Mouse (Mus musculus) kidney, postnatal 36 days (tissue): ENCODE data around the gene Zp1.

Experiments used
- DNase-seq, 2 experiments: peaks; one replicate each; pipeline ENCODE4 v3.0.0; 2021 to 2022; ENCODE audit warnings: mixed read lengths in 2 of 2

The Zp1 gene

DNA sequence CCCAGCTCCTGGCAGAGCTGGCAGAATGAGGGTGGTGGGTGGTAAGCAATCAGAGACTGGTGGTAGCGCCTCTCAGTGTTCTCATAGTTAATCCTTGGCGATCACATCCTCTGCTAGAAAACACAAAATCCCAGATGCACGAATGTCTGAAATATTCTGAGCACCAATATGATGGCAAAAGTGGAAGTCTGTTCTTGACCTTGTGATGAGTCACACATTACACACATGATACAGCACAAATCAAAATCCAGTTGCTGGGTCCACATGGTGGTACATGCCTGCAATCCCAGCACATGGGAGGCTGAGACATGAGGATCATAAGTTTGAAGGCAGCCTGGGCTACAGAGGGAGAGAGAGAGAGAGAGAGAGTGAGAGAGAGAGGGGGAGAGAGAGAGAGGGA lies 626 bp upstream of the Zp1 start:
- no peak for DNase-seq

DNA sequence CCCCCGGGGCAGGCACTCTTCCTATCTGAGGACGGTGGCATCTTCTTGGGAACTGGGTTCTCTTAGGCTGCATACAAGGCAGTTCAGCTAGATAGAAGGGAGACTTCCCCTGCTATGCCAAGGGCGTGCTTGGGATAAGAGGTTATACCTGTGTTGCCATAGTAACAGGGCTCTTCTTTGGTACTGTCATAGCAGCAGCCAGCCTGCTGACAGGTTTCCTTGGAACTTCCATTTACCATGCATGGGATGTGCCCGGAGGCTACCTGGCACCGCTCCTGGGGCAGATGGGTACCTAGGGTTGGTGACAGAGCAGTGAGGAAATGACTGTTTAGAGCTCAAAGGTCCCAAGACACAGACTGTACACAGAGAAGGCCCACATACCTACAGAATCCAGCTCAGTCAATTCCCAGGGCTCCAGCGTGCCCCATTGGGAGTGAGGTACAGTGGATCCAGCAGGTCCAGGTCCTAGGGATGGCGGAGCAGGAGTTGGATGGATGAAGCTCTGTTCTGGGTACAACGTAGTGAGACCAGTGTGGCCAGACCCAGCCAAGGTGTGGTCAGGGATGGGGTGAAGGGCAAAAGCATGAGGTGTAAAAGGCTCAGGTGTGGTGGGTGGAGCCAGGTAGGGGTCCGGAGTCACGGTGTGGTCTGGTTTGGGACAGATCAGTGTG lies 2.0 kb downstream of the Zp1 start:
- no peak for DNase-seq

- no peak for DNase-seq
Measured at GRCm38 (mm10) chr19:10916506-10916905, 3.9 kb downstream of the Zp1 start.

GRCm38 (mm10) chr19:10914870-10915269 lies 5.6 kb downstream of the Zp1 start:
- DNase-seq, result no peak

DNA sequence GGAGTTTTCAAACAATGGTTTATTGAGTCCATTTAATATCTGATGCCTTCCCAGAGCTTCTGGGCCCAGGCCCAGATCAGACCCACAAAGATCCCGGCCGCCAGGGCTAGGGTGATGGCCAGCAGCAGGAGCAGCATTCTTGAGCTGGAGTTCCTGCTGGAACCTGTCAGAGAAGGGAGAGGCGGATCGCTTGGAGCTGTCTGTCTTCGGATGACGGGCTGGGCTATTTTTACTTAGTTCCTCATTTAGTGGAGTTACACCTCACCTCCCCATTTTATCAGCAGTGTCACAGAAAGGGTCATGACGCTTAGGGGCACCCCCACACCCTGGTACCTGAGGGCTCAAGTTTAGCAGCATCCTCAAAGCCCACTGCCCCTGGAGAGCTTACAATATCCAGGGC lies 6.1 kb downstream of the Zp1 start:
- no peak for DNase-seq

- peak in 1 of 2 experiments; percentile 18 for DNase-seq
Measured at GRCm38 (mm10) chr19:10909087-10909721, 11.2 kb downstream of the Zp1 start.

DNA sequence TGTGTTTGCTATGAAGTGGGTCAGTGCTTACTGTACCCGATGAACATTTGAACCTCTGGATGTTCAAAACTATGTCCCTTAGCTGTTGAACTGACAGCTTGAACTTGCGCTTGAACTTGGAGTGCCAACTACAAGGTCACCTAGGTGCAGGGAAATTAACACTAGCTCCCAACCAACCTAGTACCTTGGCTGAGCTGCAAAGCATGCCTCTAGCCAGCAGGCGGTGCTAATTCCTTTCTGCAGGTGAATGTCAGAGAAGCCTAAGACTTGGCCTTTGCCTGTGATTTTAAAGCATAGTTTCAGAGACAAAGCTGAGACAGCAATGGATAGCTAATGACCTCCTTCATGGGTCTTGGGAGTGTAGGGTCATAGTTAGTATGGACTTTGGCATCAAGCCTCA lies 12.5 kb downstream of the Zp1 start:
- DNase-seq, result peak; percentile 64 to 76

- DNase-seq, result no peak
Measured at GRCm38 (mm10) chr19:10905728-10906000, 14.8 kb downstream of the Zp1 start.

DNA sequence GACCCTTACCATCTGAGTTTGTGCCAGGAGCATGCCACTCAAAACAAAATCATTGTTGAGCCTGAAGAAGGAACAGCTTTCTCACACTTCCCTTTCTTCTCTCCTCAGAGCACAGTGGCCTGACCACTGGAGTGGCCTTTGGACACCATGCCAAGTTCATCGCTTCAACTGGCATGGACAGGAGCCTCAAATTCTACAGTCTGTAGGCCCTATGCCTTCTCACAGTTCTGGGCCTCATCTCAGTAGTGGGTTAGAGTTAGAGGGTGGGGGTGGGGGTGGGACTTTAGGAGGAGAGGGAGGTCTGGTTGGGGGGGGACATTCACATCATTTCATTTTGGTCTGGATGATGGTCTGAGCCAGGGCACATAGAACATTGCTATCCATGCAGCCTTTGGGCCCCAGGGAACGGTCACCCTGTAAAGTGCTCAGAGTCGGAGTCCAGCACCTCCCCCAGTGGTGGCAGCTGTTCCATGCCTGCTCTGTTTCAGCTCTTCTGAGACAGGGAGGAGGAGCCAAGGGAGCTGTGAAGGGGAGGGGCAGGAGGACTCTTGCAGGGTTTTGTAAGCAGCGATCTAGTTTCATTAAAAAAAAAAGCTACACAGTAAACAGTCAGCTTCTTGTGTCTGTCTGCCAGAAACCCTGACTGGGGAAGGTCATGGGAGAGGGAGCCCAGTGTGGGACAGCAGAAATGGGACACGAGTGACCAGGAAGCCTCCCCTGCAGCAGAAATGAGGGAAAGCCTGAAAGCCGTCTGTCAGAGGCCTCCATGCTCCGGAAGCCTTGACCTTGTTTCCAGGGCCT lies 15.3 kb downstream of the Zp1 start:
- peak; percentile 77 to 82 for DNase-seq

GRCm38 (mm10) chr19:10904512-10904911 lies 15.9 kb downstream of the Zp1 start:
- no peak for DNase-seq

- DNase-seq, result no peak
Measured at GRCm38 (mm10) chr19:10901046-10901445, 19.4 kb downstream of the Zp1 start.

GRCm38 (mm10) chr19:10900315-10900714 lies 20.1 kb downstream of the Zp1 start:
- no peak for DNase-seq

- DNase-seq, result no peak
Measured at GRCm38 (mm10) chr19:10897491-10897890, 22.9 kb downstream of the Zp1 start.

DNA sequence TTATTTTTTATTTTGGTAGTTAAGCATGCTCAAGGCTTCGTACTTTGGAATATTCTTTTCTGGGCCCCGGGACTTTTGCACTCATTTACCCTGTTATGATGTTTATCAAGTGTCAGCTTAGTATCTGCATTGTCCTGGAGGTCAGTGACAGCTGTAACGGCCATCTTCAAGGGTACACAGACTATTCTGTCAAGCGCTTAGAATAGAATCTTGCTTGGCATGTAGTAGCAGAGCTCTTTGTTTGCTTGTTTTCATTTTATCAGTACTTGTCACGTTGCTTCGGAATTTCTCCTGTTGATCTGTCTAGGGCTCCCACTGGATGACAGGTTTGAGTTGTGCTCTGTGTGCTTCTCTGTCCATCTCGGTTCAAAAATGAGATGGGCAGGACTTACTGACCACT lies 23.6 kb downstream of the Zp1 start:
- DNase-seq, result no peak

DNA sequence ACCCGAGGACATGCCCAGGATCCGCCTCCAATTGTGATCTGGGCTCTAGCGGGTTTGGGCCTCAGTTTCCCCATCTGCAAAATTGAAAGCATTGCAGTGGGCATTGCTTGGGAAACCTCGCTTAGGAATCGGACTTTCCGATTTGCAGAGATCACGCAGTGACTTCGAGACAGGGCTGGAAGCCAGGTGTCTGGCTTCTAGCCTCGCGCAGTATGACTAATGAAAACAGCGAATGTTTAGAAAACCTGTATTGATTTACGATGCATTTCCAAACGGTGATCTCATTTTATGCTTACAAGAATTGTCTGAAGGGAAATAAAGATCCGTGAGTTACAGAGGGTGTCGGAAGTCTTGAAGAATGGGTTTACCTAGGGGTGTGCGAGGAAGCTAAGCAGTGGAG lies 24.7 kb downstream of the Zp1 start:
- peak in 1 of 2 experiments; percentile 21 for DNase-seq

GRCm38 (mm10) chr19:10895016-10895528 lies 25.4 kb downstream of the Zp1 start, which contains the start of gene Prpf19:
Gene Prpf19, plus strand, starts transcription at chr19:10895231.
- peak; percentile 98 to 99 for DNase-seq

DNA sequence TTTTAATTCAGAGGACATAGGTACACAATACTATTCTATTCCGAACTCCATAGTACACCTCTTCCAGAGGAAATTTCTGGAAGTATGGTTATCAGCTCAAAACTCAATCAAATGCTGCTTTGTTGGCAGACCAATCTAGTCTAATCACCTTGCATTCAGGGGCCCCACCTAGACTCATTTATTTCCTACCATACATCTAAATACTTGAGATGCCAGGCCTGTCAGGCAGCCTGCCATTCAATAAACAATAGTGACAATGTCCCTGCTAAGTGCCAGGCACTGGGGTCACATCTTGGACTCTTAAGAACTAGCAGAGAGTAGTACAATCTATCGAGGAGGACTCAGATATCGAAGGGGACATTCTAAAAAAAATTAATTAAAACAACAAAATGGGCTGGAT lies 28.2 kb downstream of the Zp1 start:
- no peak for DNase-seq

DNA sequence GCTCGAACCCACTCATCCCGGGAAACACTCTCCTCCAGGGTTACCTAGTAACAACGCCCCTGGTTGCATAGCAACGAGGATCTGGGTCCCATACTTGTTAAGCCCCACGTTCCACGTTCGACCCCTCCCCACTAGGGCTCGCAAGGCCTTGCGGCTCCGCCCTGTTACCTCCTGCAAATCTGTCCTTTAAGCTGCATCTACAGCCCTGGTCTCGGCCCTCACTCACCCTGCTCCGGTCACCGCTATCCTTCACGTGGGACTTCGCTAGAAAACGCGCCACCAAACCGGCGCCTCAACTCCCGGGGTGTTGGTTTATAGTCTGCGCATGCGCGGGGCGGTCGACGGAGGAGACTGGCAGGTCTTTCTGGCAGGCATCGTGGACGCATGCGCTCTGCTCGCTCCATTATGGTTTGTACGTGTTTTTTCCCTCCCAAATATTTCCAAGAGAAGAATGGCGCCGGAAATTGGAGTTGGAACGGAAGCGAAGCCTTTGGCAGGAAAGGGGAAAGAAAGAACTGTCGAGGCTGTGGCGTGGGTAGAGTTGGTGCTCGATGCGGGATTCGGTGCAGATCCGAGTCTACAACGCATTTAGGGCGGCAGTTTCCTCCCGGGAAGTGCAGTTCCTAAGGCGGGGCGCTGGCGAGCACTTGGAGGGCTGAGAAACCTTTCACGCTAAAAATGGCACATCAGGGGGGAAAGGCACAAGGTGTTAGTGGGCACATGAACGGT lies 38.8 kb downstream of the Zp1 start, which contains the start of gene Tmem109:
Gene Tmem109, minus strand, starts transcription at position 576 of the 729 bp plus-strand sequence.
- peak; percentile 94 to 96 for DNase-seq

GRCm38 (mm10) chr19:10880975-10881425 lies 39.4 kb downstream of the Zp1 start:
- DNase-seq, result no peak

GRCm38 (mm10) chr19:10880085-10880974 lies 40.1 kb downstream of the Zp1 start:
- DNase-seq, result peak; percentile 57 to 74

GRCm38 (mm10) chr19:10878201-10878837 lies 42.1 kb downstream of the Zp1 start:
- no peak for DNase-seq
